Comparison of ENCODE assay signal across 9 mouse cellular contexts in genomic region chr13:54789561-54790397, GRCm38 (mm10). TPM values are rescaled to one million over a fixed set of nuclear protein-coding genes. Genes with fewer than 3 reads are reported as not detected.
DNase-seq lines count a peak whose midpoint lies in the region; ATAC-seq and TF ChIP-seq lines count a peak whose summit lies in the region.
"Had no signal": no experiment of that assay in that cellular context is flagged by ENCODE, and none has a peak within 500 bp of the region (broad histone marks: within the 10 kb centered on the region; RNA-seq: fewer than 3 reads in every experiment).

No protein-coding gene starts in this region.

- no peaks in the 10 kb centered on the region for H3K9me3 ChIP-seq in E14TG2a.4 (ENCODE audit: low read length)
- no peaks in the 10 kb centered on the region for H3K9me3 ChIP-seq in embryonic facial prominence, embryonic 10.5 days
- H3K9me3 ChIP-seq in heart, embryonic 13.5 days: no peaks in the 10 kb centered on the region
- no peaks in the 10 kb centered on the region for H3K9me3 ChIP-seq in kidney, postnatal 0 days (replicated peaks; ENCODE audit: low read length)
- no peaks in the 10 kb centered on the region for H3K9me3 ChIP-seq in lung, embryonic 16.5 days (ENCODE audit: control insufficient read depth, low read length)

- H3K4me1 ChIP-seq in E14TG2a.4 (replicated peaks; ENCODE audit: low read depth, low read length): peaks cover 77% of the 10 kb centered on the region
- peaks cover 25% of the 10 kb centered on the region for H3K4me1 ChIP-seq in embryonic facial prominence, embryonic 10.5 days
- peaks cover 12% of the 10 kb centered on the region for H3K4me1 ChIP-seq in heart, embryonic 13.5 days
- no peaks in the 10 kb centered on the region for H3K4me1 ChIP-seq in kidney, postnatal 0 days (replicated peaks; ENCODE audit: insufficient read depth, low read length)
- peaks cover 7% of the 10 kb centered on the region for H3K4me1 ChIP-seq in lung, embryonic 16.5 days (replicated peaks; ENCODE audit: control insufficient read depth, insufficient read depth, low read length)

- peak; percentile 37 to 57 for DNase-seq in adrenal gland, adult 18-20 months (ENCODE audit: low spot score in 2 of 2)
- DNase-seq in embryonic facial prominence, embryonic 10.5 days (ENCODE audit: low spot score): peak; percentile 52
- peak; percentile 54 for DNase-seq in kidney, postnatal 0 days (ENCODE audit: low spot score)
- DNase-seq in retina, embryonic 14.5 days (ENCODE audit: low spot score): peak; percentile 61
- no peak for DNase-seq in thymus, postnatal 36 days

- H3K4me3 ChIP-seq in E14TG2a.4 (replicated peaks; ENCODE audit: low read length): peak overlapping the region; percentile 87
- peak overlapping the region; percentile 73 for H3K4me3 ChIP-seq in embryonic facial prominence, embryonic 10.5 days
- peak overlapping the region; percentile 67 for H3K4me3 ChIP-seq in heart, embryonic 13.5 days
- H3K4me3 ChIP-seq in kidney, postnatal 0 days (replicated peaks; ENCODE audit: low read depth, low read length): peak overlapping the region; percentile 50
- peak overlapping the region; percentile 62 for H3K4me3 ChIP-seq in lung, embryonic 16.5 days (ENCODE audit: low read length)

- WGBS in embryonic facial prominence, embryonic 10.5 days: 1% methylated on average over 38 of the region's 38 CpGs
- WGBS in heart, embryonic 13.5 days: 2% methylated on average over 38 of the region's 38 CpGs
- 2% methylated on average over 38 of the region's 38 CpGs for WGBS in kidney, postnatal 0 days
- under 1% methylated on average over 38 of the region's 38 CpGs for whole genome bisulfite sequencing in lung, embryonic 16.5 days

- peaks cover 33% of the 10 kb centered on the region for H3K27me3 ChIP-seq in E14TG2a.4 (ENCODE audit: insufficient read depth, low read length)
- peaks cover 76% of the 10 kb centered on the region for H3K27me3 ChIP-seq in embryonic facial prominence, embryonic 10.5 days (replicated peaks; ENCODE audit: low read depth, poor library complexity, severe bottlenecking)
- peaks cover 78% of the 10 kb centered on the region for H3K27me3 ChIP-seq in heart, embryonic 13.5 days (replicated peaks)
- no peaks in the 10 kb centered on the region for H3K27me3 ChIP-seq in kidney, postnatal 0 days (ENCODE audit: insufficient read depth, low read length)
- peaks cover 4% of the 10 kb centered on the region; the same call in 1 of the 2 replicates for H3K27me3 ChIP-seq in lung, embryonic 16.5 days (ENCODE audit: control insufficient read depth, insufficient read depth, low read depth, low read length)

- peak overlapping the region; percentile 59 for H3K27ac ChIP-seq in embryonic facial prominence, embryonic 10.5 days (replicated peaks)
- H3K27ac ChIP-seq in heart, embryonic 13.5 days (replicated peaks): no peak overlapping the region
- no peak overlapping the region for H3K27ac ChIP-seq in kidney, postnatal 0 days
- peak overlapping the region; percentile 15 for H3K27ac ChIP-seq in lung, embryonic 16.5 days (ENCODE audit: low read length)

- no peak for ATAC-seq in heart, embryonic 13.5 days (ENCODE audit: extremely low read depth, insufficient number of reproducible peaks, low FRiP score, low TSS enrichment)
- peak; percentile 18; the same call in 1 of the 2 replicates for ATAC-seq in kidney, postnatal 0 days (replicated peaks; ENCODE audit: low FRiP score, low read depth)
- peak; percentile 45 for ATAC-seq in lung, embryonic 16.5 days (ENCODE audit: low read depth)

- peak overlapping the region; percentile 75 for H3K9ac ChIP-seq in heart, embryonic 13.5 days
- H3K9ac ChIP-seq in kidney, postnatal 0 days (ENCODE audit: low read depth, low read length): peak overlapping the region; percentile 46
- peak overlapping the region; percentile 53 for H3K9ac ChIP-seq in lung, embryonic 16.5 days (ENCODE audit: low read length)

- peak overlapping the region; percentile 99 for H3K4me2 ChIP-seq in heart, embryonic 13.5 days
- H3K4me2 ChIP-seq in kidney, postnatal 0 days (ENCODE audit: low read length): peak overlapping the region; percentile 90
- peak overlapping the region; percentile 99 for H3K4me2 ChIP-seq in lung, embryonic 16.5 days (ENCODE audit: low read depth, low read length)

- no peak for TF ChIP-seq CTCF in E14TG2a.4 (conservative IDR thresholded peaks at IDR 0.05; ENCODE audit: low read length)
- no peak for TF ChIP-seq CTCF in kidney, postnatal 0 days (IDR thresholded peaks at IDR 0.05; ENCODE audit: low read depth)

- H3K36me3 ChIP-seq in E14TG2a.4 (ENCODE audit: insufficient read depth, low read length): no peaks in the 10 kb centered on the region
- no peaks in the 10 kb centered on the region for H3K36me3 ChIP-seq in embryonic facial prominence, embryonic 10.5 days (replicated peaks)
- no peaks in the 10 kb centered on the region for H3K36me3 ChIP-seq in heart, embryonic 13.5 days
- no peaks in the 10 kb centered on the region for H3K36me3 ChIP-seq in kidney, postnatal 0 days (ENCODE audit: insufficient read depth, low read length)
- H3K36me3 ChIP-seq in lung, embryonic 16.5 days (ENCODE audit: control insufficient read depth, insufficient read depth, low read length): no peaks in the 10 kb centered on the region

RNA-seq across cellular contexts. Expression of gene Tspan17, which starts 0.6 kb away (rescaled TPM):
- 10 to 100 TPM; 32.6 to 46.1 TPM for total RNA-seq in adrenal gland, adult 18-20 months (2021)
- polyA plus RNA-seq in embryonic facial prominence, embryonic 10.5 days (2016; fragmentation: Nextera tagmentation; extraction: Ambion mirVana): 9.7 and 10.9 TPM in 2 replicates
- polyA plus RNA-seq in heart, embryonic 13.5 days (2015; fragmentation: Nextera tagmentation; extraction: Ambion mirVana): 5.3 TPM in 2 replicates
- polyA plus RNA-seq in kidney, postnatal 0 days (2015; fragmentation: Nextera tagmentation; extraction: Ambion mirVana): 12.8 and 13.0 TPM in 2 replicates
- polyA plus RNA-seq in lung, embryonic 16.5 days (2015; fragmentation: Nextera tagmentation; extraction: Ambion mirVana): 19.6 and 21.0 TPM in 2 replicates

RNA-seq across cellular contexts. Expression of gene Eif4e1b, which starts 6.0 kb away (rescaled TPM):
- total RNA-seq in adrenal gland, adult 18-20 months (2021): not detected
- polyA plus RNA-seq in embryonic facial prominence, embryonic 10.5 days (2016; fragmentation: Nextera tagmentation; extraction: Ambion mirVana): not detected in 2 replicates
- not detected in 2 replicates for polyA plus RNA-seq in heart, embryonic 13.5 days (2015; fragmentation: Nextera tagmentation; extraction: Ambion mirVana)
- not detected in 2 replicates for polyA plus RNA-seq in kidney, postnatal 0 days (2015; fragmentation: Nextera tagmentation; extraction: Ambion mirVana)
- polyA plus RNA-seq in lung, embryonic 16.5 days (2015; fragmentation: Nextera tagmentation; extraction: Ambion mirVana): not detected in 2 replicates
- total RNA-seq: gastrocnemius, postnatal 36 days had no signal

RNA-seq across cellular contexts. Expression of gene Sncb, which starts 23.4 kb away (rescaled TPM):
- 1 to 10 TPM; 1.8 to 3.3 TPM for total RNA-seq in adrenal gland, adult 18-20 months (2021)
- 0.79 and 1.3 TPM in 2 replicates for polyA plus RNA-seq in embryonic facial prominence, embryonic 10.5 days (2016; fragmentation: Nextera tagmentation; extraction: Ambion mirVana)
- not detected in 2 replicates for polyA plus RNA-seq in heart, embryonic 13.5 days (2015; fragmentation: Nextera tagmentation; extraction: Ambion mirVana)
- polyA plus RNA-seq in kidney, postnatal 0 days (2015; fragmentation: Nextera tagmentation; extraction: Ambion mirVana): not detected in 2 replicates
- polyA plus RNA-seq in lung, embryonic 16.5 days (2015; fragmentation: Nextera tagmentation; extraction: Ambion mirVana): 0.31 TPM in 1 of 2 replicates, not detected in the other
- total RNA-seq: gastrocnemius, postnatal 36 days had no signal

RNA-seq across cellular contexts. Expression of gene Gprin1, which starts 40.1 kb away (rescaled TPM):
- 1 to 10 TPM; 2.5 to 3.2 TPM for total RNA-seq in adrenal gland, adult 18-20 months (2021)
- polyA plus RNA-seq in embryonic facial prominence, embryonic 10.5 days (2016; fragmentation: Nextera tagmentation; extraction: Ambion mirVana): 0.66 and 0.94 TPM in 2 replicates
- polyA plus RNA-seq in heart, embryonic 13.5 days (2015; fragmentation: Nextera tagmentation; extraction: Ambion mirVana): not detected in 2 replicates
- 0.13 and 0.14 TPM in 2 replicates for polyA plus RNA-seq in kidney, postnatal 0 days (2015; fragmentation: Nextera tagmentation; extraction: Ambion mirVana)
- 0.05 and 0.16 TPM in 2 replicates for polyA plus RNA-seq in lung, embryonic 16.5 days (2015; fragmentation: Nextera tagmentation; extraction: Ambion mirVana)
- total RNA-seq: gastrocnemius, postnatal 36 days had no signal

Comparison
In these comparisons a context has a peak if more than half of its experiments do, and no peak if none do; other contexts are left out.
1. DNase-seq: peak in adrenal gland, adult 18-20 months (2 of 2), embryonic facial prominence, embryonic 10.5 days (single experiment), kidney, postnatal 0 days (single experiment) and retina, embryonic 14.5 days (single experiment); none in thymus, postnatal 36 days (0 of 2).
2. H3K27ac ChIP-seq: peak in embryonic facial prominence, embryonic 10.5 days (single experiment) and lung, embryonic 16.5 days (single experiment); none in heart, embryonic 13.5 days (single experiment) and kidney, postnatal 0 days (single experiment).
3. Peak in every context shown above with its lines, with median percentiles within 50 percentile points of each other: H3K4me3 ChIP-seq, H3K4me2 ChIP-seq and H3K9ac ChIP-seq.